Mouse (Mus musculus) CH12.LX (cell line): ENCODE results near the gene Vmn1r94. TPM values are rescaled to one million over a fixed set of nuclear protein-coding genes. Genes with fewer than 3 reads are reported as not detected.

ENCODE experiments used
- polyA plus RNA-seq: library from polyadenylated mRNA; unstranded; fragments of >175 nt; gene quantifications from 2 replicates; pipeline ENCODE4 v1.2.1, GENCODE M21; 2012; ENCODE audit warnings: low read depth; ENCODE audit not compliant: insufficient read length
- total RNA-seq, 2 experiments: library from RNA; depleted of rRNA; stranded (reverse); fragments of 300-350 nt in 1 of 2; fragments of >200 nt in 1 of 2; gene quantifications; 2 replicates each; pipeline ENCODE4 v1.2.3; 2012 to 2014

The Vmn1r94 gene
- total and polyA plus RNA-seq, 3 experiments = not detected

Other genes with a start within 250 kb of the Vmn1r94 start
- 15.0 and 15.4 TPM in 2 replicates for gene Pvr, start 247.2 kb downstream of the Vmn1r94 start, total RNA-seq (2012; rRNA removed)
- 12.7 and 13.1 TPM in 2 replicates for gene Pvr, start 247.2 kb downstream of the Vmn1r94 start, total RNA-seq (2014; rRNA removed)
- gene Pvr, start 247.2 kb downstream of the Vmn1r94 start, polyA plus RNA-seq = 8.8 and 13.2 TPM in 2 replicates
- 0.08 TPM in 1 of 2 replicates, not detected in the other for gene Igsf23, start 217.6 kb downstream of the Vmn1r94 start, total RNA-seq (2012; rRNA removed)
- gene Igsf23, start 217.6 kb downstream of the Vmn1r94 start, total RNA-seq (2014; rRNA removed) = not detected in 2 replicates
- gene Igsf23, start 217.6 kb downstream of the Vmn1r94 start, polyA plus RNA-seq = not detected in 2 replicates
- gene Ceacam20, start 203.0 kb downstream of the Vmn1r94 start, total RNA-seq (2012; rRNA removed) = 1.8 and 1.9 TPM in 2 replicates
- 4.3 and 6.6 TPM in 2 replicates for gene Ceacam20, start 203.0 kb downstream of the Vmn1r94 start, total RNA-seq (2014; rRNA removed)
- gene Ceacam20, start 203.0 kb downstream of the Vmn1r94 start, polyA plus RNA-seq = 4.2 and 5.8 TPM in 2 replicates
- 0.21 and 0.34 TPM in 2 replicates for gene Nlrp9b, start 176.9 kb downstream of the Vmn1r94 start, total RNA-seq (2012; rRNA removed)
- gene Nlrp9b, start 176.9 kb downstream of the Vmn1r94 start, total RNA-seq (2014; rRNA removed) = 1.4 TPM in 2 replicates
- gene Nlrp9b, start 176.9 kb downstream of the Vmn1r94 start, polyA plus RNA-seq = 1.4 and 2.3 TPM in 2 replicates
- gene Vmn1r91, start 68.7 kb downstream of the Vmn1r94 start, total RNA-seq (2012; rRNA removed) = not detected in 2 replicates
- not detected in 2 replicates for gene Vmn1r91, start 68.7 kb downstream of the Vmn1r94 start, total RNA-seq (2014; rRNA removed)
- not detected in 2 replicates for gene Vmn1r91, start 68.7 kb downstream of the Vmn1r94 start, polyA plus RNA-seq
- not detected in 2 replicates for gene Gm16442, start 45.8 kb downstream of the Vmn1r94 start, total RNA-seq (2012; rRNA removed)
- gene Gm16442, start 45.8 kb downstream of the Vmn1r94 start, total RNA-seq (2014; rRNA removed) = not detected in 2 replicates
- not detected in 2 replicates for gene Gm16442, start 45.8 kb downstream of the Vmn1r94 start, polyA plus RNA-seq
- not detected in 2 replicates for gene Vmn1r93, start 29.3 kb downstream of the Vmn1r94 start, total RNA-seq (2012; rRNA removed)
- gene Vmn1r93, start 29.3 kb downstream of the Vmn1r94 start, total RNA-seq (2014; rRNA removed) = not detected in 2 replicates
- gene Vmn1r93, start 29.3 kb downstream of the Vmn1r94 start, polyA plus RNA-seq = not detected in 2 replicates
- gene Vmn1r95, start 25.3 kb upstream of the Vmn1r94 start, total RNA-seq (2012; rRNA removed) = not detected in 2 replicates
- gene Vmn1r95, start 25.3 kb upstream of the Vmn1r94 start, total RNA-seq (2014; rRNA removed) = not detected in 2 replicates
- not detected in 2 replicates for gene Vmn1r95, start 25.3 kb upstream of the Vmn1r94 start, polyA plus RNA-seq
- not detected in 2 replicates for gene Gm6164, start 37.2 kb upstream of the Vmn1r94 start, total RNA-seq (2012; rRNA removed)
- not detected in 2 replicates for gene Gm6164, start 37.2 kb upstream of the Vmn1r94 start, total RNA-seq (2014; rRNA removed)
- not detected in 2 replicates for gene Gm6164, start 37.2 kb upstream of the Vmn1r94 start, polyA plus RNA-seq
- not detected in 2 replicates for gene Gm4498, start 65.5 kb upstream of the Vmn1r94 start, total RNA-seq (2012; rRNA removed)
- gene Gm4498, start 65.5 kb upstream of the Vmn1r94 start, total RNA-seq (2014; rRNA removed) = not detected in 2 replicates
- not detected in 2 replicates for gene Gm4498, start 65.5 kb upstream of the Vmn1r94 start, polyA plus RNA-seq
- gene Gm5890, start 94.5 kb upstream of the Vmn1r94 start, total RNA-seq (2012; rRNA removed) = not detected in 2 replicates
- not detected in 2 replicates for gene Gm5890, start 94.5 kb upstream of the Vmn1r94 start, total RNA-seq (2014; rRNA removed)
- gene Gm5890, start 94.5 kb upstream of the Vmn1r94 start, polyA plus RNA-seq = not detected in 2 replicates
- not detected in 2 replicates for gene Gm4133, start 165.7 kb upstream of the Vmn1r94 start, total RNA-seq (2012; rRNA removed)
- gene Gm4133, start 165.7 kb upstream of the Vmn1r94 start, total RNA-seq (2014; rRNA removed) = not detected in 2 replicates
- not detected in 2 replicates for gene Gm4133, start 165.7 kb upstream of the Vmn1r94 start, polyA plus RNA-seq
- not detected in 2 replicates for gene Gm5728, start 207.0 kb upstream of the Vmn1r94 start, total RNA-seq (2012; rRNA removed)
- gene Gm5728, start 207.0 kb upstream of the Vmn1r94 start, total RNA-seq (2014; rRNA removed) = not detected in 2 replicates
- not detected in 2 replicates for gene Gm5728, start 207.0 kb upstream of the Vmn1r94 start, polyA plus RNA-seq
- not detected in 2 replicates for gene Vmn1r100, start 249.6 kb upstream of the Vmn1r94 start, total RNA-seq (2012; rRNA removed)
- gene Vmn1r100, start 249.6 kb upstream of the Vmn1r94 start, total RNA-seq (2014; rRNA removed) = not detected in 2 replicates
- gene Vmn1r100, start 249.6 kb upstream of the Vmn1r94 start, polyA plus RNA-seq = not detected in 2 replicates